Mouse (Mus musculus) 416B (cell line): ENCODE data around the gene Lamc3.

Source experiments
- DNase-seq: peaks from one replicate; pipeline ENCODE4 v3.0.0; 2011; ENCODE audit warnings: low read depth

Lamc3 gene

GRCm38 (mm10) chr2:31876446-31876845 lies 10.6 kb upstream of the Lamc3 start:
- no peak for DNase-seq

GRCm38 (mm10) chr2:31878610-31879009 lies 8.5 kb upstream of the Lamc3 start:
- DNase-seq: no peak

GRCm38 (mm10) chr2:31880868-31881267 lies 6.2 kb upstream of the Lamc3 start:
- DNase-seq: no peak

- DNase-seq: no peak
Measured at GRCm38 (mm10) chr2:31883061-31883460, 4.0 kb upstream of the Lamc3 start.

- DNase-seq: peak; percentile 55
Measured at GRCm38 (mm10) chr2:31884806-31885205, 2.3 kb upstream of the Lamc3 start.

- DNase-seq: no peak
Measured at GRCm38 (mm10) chr2:31888871-31889270, 1.8 kb downstream of the Lamc3 start.

- DNase-seq: no peak
Measured at GRCm38 (mm10) chr2:31891219-31891618, 4.1 kb downstream of the Lamc3 start.

- no peak for DNase-seq
Measured at GRCm38 (mm10) chr2:31893110-31893669, 6.1 kb downstream of the Lamc3 start.

GRCm38 (mm10) chr2:31894221-31894870 lies 7.3 kb downstream of the Lamc3 start:
- no peak for DNase-seq

GRCm38 (mm10) chr2:31900932-31901331 lies 13.8 kb downstream of the Lamc3 start:
- no peak for DNase-seq

- DNase-seq: peak; percentile 43
Measured at GRCm38 (mm10) chr2:31901659-31902362, 14.7 kb downstream of the Lamc3 start.

- no peak for DNase-seq
Measured at GRCm38 (mm10) chr2:31904089-31904488, 17.0 kb downstream of the Lamc3 start.

GRCm38 (mm10) chr2:31904622-31905021 lies 17.5 kb downstream of the Lamc3 start:
- DNase-seq: no peak

- no peak for DNase-seq
Measured at GRCm38 (mm10) chr2:31905682-31906081, 18.6 kb downstream of the Lamc3 start.

GRCm38 (mm10) chr2:31906407-31906806 lies 19.3 kb downstream of the Lamc3 start:
- no peak for DNase-seq

GRCm38 (mm10) chr2:31912575-31912974 lies 25.5 kb downstream of the Lamc3 start:
- peak; percentile 28 for DNase-seq

- peak; percentile 41 for DNase-seq
Measured at GRCm38 (mm10) chr2:31914213-31914612, 27.1 kb downstream of the Lamc3 start.

- DNase-seq: peak; percentile 64
Measured at GRCm38 (mm10) chr2:31915112-31915511, 28.0 kb downstream of the Lamc3 start.

GRCm38 (mm10) chr2:31917636-31918035 lies 30.5 kb downstream of the Lamc3 start:
- peak; percentile 61 for DNase-seq

GRCm38 (mm10) chr2:31923645-31924044 lies 36.6 kb downstream of the Lamc3 start:
- no peak for DNase-seq

GRCm38 (mm10) chr2:31924811-31925210 lies 37.7 kb downstream of the Lamc3 start:
- DNase-seq: no peak

- DNase-seq: no peak
Measured at GRCm38 (mm10) chr2:31925936-31926335, 38.8 kb downstream of the Lamc3 start.

- DNase-seq: peak; percentile 53
Measured at GRCm38 (mm10) chr2:31929664-31930063, 42.6 kb downstream of the Lamc3 start.
